Mouse (Mus musculus) neural tube, embryonic 15.5 days (tissue): ENCODE results near the gene Gm14137. TPM values are rescaled to one million over a fixed set of nuclear protein-coding genes. Genes with fewer than 3 reads are reported as not detected.

Source experiments
- ATAC-seq: fragments of 200-750 bp; cut with Nextera tagmentation; 2 replicates; pipeline ENCODE4 v1.8.0; 2017; ENCODE audit warnings: mild to moderate bottlenecking, moderate TSS enrichment, moderate library complexity; ENCODE audit not compliant: low FRiP score
- H3K27ac ChIP-seq: fragments of 300-500 bp; sonication (generic); replicated peaks from 2 replicates; pipeline ENCODE4 v1.5.1; 2015; ENCODE audit warnings: mild to moderate bottlenecking, inconsistent platforms
- H3K27me3 ChIP-seq: fragments of 300-500 bp; sonication (generic); replicated peaks from 2 replicates; pipeline ENCODE4 v1.6.1; 2015; ENCODE audit warnings: inconsistent platforms
- H3K36me3 ChIP-seq: fragments of 300-500 bp; sonication (generic); 2 replicates; pipeline ENCODE4 v1.6.1; 2015; ENCODE audit warnings: inconsistent platforms
- H3K4me1 ChIP-seq: fragments of 300-500 bp; sonication (generic); 2 replicates; pipeline ENCODE4 v1.6.1; 2015; ENCODE audit warnings: inconsistent platforms
- H3K4me2 ChIP-seq: fragments of 300-500 bp; sonication (generic); 2 replicates; pipeline ENCODE4 v1.6.1; 2015; ENCODE audit warnings: inconsistent platforms, mild to moderate bottlenecking, moderate library complexity
- H3K4me3 ChIP-seq: fragments of 300-500 bp; sonication (generic); replicated peaks from 2 replicates; pipeline ENCODE4 v1.5.1; 2015; ENCODE audit warnings: mild to moderate bottlenecking, inconsistent platforms
- H3K9ac ChIP-seq: fragments of 300-500 bp; sonication (generic); replicated peaks from 2 replicates; pipeline ENCODE4 v1.6.1; 2015; ENCODE audit warnings: mild to moderate bottlenecking, inconsistent platforms
- H3K9me3 ChIP-seq: fragments of 300-500 bp; sonication (generic); replicated peaks from 2 replicates; pipeline ENCODE4 v1.6.1; 2016; ENCODE audit warnings: inconsistent platforms
- WGBS: fragments of 180-500 bp; shearing (Covaris S2); methylation state at CpG from one replicate; pipeline ENCODE4 v1.1.7; 2015; ENCODE audit warnings: mixed read lengths; 5-methylcytosine and 5-hydroxymethylcytosine counted together
- polyA plus RNA-seq: library from polyadenylated mRNA; unstranded; fragments of >200 nt; fragmentation: Nextera tagmentation; extraction: Ambion mirVana; gene quantifications from 2 replicates; pipeline ENCODE4 v1.2.1, GENCODE M21; 2015

Gene Gm14137
- polyA plus RNA-seq: 0.69 and 0.78 TPM in 2 replicates

DNA sequence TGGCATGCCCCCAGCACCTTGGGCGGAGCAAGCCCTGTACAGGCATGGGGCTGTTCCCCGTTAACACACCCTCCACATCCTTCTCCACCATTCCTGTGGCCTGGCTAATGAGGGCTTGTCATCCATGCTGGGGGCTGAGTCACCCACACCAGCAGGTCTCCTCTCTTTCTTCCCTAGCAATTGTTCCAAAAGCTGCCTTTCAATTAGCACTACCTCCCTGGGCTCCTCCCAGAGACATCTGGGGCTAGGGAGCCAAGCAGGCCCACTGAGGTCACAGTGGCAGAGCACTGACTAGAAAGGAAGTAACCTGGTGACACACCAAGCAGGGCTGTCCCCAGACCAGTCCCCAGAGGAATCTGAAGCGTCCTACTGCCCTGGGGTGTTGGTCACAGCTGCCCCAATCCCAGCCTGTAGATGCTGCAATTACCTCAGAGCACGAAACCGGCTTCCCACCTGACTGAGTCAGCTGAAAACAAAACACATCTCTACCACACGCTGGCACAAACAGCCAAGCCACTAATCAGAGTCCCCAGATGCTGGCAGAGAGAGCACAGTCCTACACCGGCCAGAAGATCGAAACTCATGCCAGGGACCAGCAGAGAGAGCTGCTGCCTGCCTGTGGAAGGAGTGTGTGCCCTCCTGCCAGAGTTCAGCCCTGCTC lies at the start of gene Gm14137:
Gene Gm14137, plus strand, starts transcription at position 519 of the 661 bp plus-strand sequence.
- Histone ChIP-seq H3K4me2 (no peak within 1 kb of the TSS; the same call in 1 of the 2 replicates), H3K27me3 (0 out of 2 replicates have a peak, but pooled peaks cover 3% of the 10 kb centered on the region), H3K4me1 (peaks cover 31% of the 10 kb centered on the region), H3K27ac (peak within 1 kb of the TSS; percentile 18; the same call in 1 of the 2 replicates), H3K4me3 (no peak within 1 kb of the TSS), H3K9ac (peak within 1 kb of the TSS; percentile 28; the same call in 1 of the 2 replicates), H3K9me3 (no peaks in the 10 kb centered on the region), H3K36me3 (peaks cover 17% of the 10 kb centered on the region)
- ATAC-seq: no peak
- WGBS: 28% methylated on average over 8 of the region's 8 CpGs

DNA sequence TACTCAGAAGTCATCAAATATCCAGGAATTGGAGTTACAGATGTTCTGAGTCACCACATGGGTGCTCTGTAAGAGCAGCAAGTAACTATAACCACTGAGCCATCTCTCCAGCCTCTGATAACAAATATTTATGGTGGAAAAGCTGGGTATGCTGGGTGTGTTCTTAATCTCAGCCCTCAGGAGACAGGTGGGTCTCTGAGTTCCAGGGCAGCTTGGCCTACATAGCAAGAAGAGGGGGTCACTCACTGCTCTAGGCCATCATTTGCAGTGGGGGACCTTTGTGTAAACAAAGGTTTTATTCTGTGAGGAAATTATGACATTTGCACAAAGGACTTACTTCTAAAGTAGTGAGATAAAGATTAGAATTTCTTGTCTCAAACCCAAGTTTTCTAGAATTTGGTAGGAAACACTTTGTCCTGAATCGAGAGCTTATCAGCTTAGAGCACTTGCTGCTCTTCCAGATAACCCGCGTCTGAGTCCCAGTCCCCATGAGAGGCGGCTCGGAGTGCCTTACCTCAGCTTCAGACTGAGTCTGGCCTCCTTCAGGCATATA lies 37.9 kb upstream of the Gm14137 start:
- no peak overlapping the region for H3K27ac ChIP-seq
- H3K4me3 ChIP-seq: no peak overlapping the region
- H3K4me2 ChIP-seq: no peak overlapping the region
- ATAC-seq: no peak
- H3K9me3 ChIP-seq: no peaks in the 10 kb centered on the region
- no peaks in the 10 kb centered on the region for H3K27me3 ChIP-seq
- no peak overlapping the region for H3K9ac ChIP-seq
- WGBS: 87% methylated on average over 5 of the region's 5 CpGs
- H3K4me1 ChIP-seq: no peaks in the 10 kb centered on the region
- H3K36me3 ChIP-seq: peaks cover 64% of the 10 kb centered on the region

DNA sequence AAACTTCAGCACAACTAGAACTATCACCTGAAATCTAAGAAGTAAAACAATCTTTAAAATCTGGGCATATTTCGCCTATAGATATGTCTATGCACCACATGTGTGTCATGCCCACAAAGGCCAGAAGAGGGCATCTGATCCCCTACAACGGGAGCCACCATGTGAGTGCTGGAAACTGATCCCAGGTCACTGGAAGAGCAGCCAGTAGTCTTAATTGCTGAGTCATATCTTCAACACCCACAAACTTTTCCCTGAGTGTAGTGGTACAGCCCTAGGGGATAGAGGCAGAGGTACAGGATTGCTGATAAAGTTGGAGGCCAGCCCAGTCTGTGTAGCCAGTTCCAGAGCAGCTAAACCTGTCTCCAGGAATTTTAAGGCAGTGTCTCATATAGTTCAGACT lies 29.1 kb upstream of the Gm14137 start:
- H3K9me3 ChIP-seq: no peaks in the 10 kb centered on the region
- peaks cover 96% of the 10 kb centered on the region for H3K36me3 ChIP-seq
- H3K9ac ChIP-seq: no peak overlapping the region
- no peak overlapping the region for H3K4me3 ChIP-seq
- no peaks in the 10 kb centered on the region for H3K27me3 ChIP-seq
- ATAC-seq: no peak
- 86% methylated on average over 2 of the region's 2 CpGs for WGBS
- H3K27ac ChIP-seq: no peak overlapping the region
- no peak overlapping the region for H3K4me2 ChIP-seq
- H3K4me1 ChIP-seq: no peaks in the 10 kb centered on the region

DNA sequence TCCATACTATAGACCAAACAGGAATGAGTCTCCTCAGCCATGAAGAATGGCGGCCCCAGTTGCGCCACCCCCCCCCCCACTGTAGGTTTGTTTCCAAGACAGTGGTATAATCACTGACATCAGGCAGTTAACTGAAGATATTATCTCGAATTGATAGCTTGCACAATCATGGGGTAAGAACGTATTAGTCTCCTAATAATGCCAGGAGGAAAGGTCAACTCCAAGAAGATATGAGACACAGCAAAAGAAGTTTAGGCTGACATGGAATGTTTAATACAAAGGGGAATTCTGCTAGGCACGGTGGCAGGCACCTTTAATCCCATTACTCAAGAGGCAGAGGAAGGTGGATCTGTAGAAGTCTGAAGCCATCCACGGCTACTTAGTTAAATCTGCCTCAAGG lies 27.9 kb upstream of the Gm14137 start:
- H3K9ac ChIP-seq: no peak overlapping the region
- no peaks in the 10 kb centered on the region for H3K9me3 ChIP-seq
- 91% methylated on average over 6 of the region's 6 CpGs for WGBS
- no peaks in the 10 kb centered on the region for H3K27me3 ChIP-seq
- H3K4me2 ChIP-seq: no peak overlapping the region
- no peak for ATAC-seq
- H3K27ac ChIP-seq: no peak overlapping the region
- peaks cover 95% of the 10 kb centered on the region for H3K36me3 ChIP-seq
- no peak overlapping the region for H3K4me3 ChIP-seq
- H3K4me1 ChIP-seq: no peaks in the 10 kb centered on the region

DNA sequence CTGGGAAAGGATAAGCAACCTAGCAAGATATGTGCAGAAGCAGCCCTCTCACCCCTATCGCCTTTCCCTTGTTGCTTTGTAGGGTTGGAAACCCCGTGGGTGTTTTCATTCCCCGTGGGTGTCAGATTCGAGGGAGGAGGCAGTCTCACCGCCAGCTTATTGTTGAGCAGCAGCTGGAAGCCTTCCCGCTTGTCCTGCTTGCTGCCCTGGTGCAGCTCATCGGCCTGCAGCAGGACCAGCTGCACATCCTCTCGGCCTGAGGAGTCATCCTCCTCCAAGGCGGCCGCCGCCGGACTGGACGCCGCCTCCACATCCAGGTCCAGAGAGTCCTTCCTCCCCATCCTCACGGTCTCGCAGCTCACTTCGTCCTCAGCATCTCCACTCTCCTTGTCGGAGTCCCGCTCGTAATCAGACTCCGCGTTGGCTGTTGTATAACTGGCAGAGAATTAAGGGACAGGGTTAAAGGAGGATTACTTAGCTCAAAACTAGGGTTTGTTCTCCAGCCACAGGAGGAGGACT lies 27.1 kb upstream of the Gm14137 start:
- 89% methylated on average over 22 of the region's 22 CpGs for WGBS
- no peak overlapping the region for H3K9ac ChIP-seq
- peaks cover 95% of the 10 kb centered on the region for H3K36me3 ChIP-seq
- no peak overlapping the region for H3K4me3 ChIP-seq
- no peaks in the 10 kb centered on the region for H3K4me1 ChIP-seq
- H3K27ac ChIP-seq: no peak overlapping the region
- H3K27me3 ChIP-seq: no peaks in the 10 kb centered on the region
- no peaks in the 10 kb centered on the region for H3K9me3 ChIP-seq
- no peak for ATAC-seq
- no peak overlapping the region for H3K4me2 ChIP-seq

DNA sequence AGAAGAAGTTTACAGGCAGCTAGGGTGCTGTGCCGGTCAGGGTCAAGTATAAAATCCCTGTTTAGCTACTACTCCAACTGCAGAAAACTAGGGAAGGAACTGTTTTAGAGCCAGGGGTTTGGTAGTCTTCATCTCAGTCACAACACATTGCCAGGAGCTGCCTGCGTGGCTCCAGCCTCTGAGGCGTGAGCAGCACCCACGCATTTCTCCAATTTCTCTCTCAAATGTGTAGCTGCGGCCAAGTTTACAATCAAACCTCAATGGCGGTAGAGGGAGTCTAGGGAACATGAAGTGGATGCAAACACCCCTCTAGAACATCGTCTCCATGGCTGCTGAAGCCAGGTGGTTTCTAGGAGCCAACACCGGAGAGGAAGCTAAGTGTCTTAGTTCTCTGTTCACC lies 26.5 kb upstream of the Gm14137 start:
- Histone ChIP-seq H3K4me3 (no peak overlapping the region), H3K27ac (no peak overlapping the region), H3K9me3 (no peaks in the 10 kb centered on the region), H3K4me1 (no peaks in the 10 kb centered on the region), H3K27me3 (no peaks in the 10 kb centered on the region), H3K4me2 (no peak overlapping the region), H3K36me3 (peaks cover 95% of the 10 kb centered on the region), H3K9ac (no peak overlapping the region)
- no peak for ATAC-seq
- WGBS: 94% methylated on average over 8 of the region's 8 CpGs

DNA sequence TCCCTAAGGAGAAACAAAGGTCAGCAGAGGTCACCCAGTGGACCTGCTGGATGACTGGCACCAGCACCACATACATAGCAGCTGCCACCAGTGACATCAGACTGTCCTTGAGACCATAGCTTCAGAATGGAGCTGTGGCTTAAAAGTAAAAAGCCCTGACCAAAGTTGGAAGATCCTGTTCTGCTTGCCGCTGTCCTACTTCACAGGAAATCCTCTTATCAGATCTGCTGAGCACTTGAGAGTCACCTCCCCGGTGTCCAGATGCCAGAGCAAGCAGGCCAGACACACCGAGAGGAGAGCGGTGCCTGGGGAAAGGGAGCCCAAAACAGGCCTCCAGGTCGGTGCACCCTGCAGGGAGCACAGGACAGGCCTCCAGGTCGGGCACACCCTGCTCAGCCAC lies 22.1 kb upstream of the Gm14137 start:
- peaks cover 67% of the 10 kb centered on the region for H3K36me3 ChIP-seq

DNA sequence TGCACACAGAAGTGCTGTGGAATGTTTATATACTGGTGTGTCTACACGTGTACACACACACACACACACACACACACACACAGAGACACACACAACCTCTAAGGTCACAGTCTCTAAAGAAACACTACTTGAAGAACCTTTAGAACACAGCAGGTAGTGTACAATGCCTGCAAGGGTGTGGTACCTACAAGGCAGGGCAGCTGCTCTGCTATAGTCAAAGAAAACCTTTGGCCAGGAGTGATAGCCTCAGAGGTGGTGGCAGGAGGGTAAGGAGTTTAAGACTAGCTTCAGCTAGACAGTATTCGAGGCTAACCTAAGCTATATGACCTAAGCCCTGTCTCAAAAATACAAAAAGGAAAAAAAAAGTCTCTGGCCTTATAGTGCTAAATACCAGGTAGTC lies 19.6 kb upstream of the Gm14137 start:
- no peaks in the 10 kb centered on the region for H3K27me3 ChIP-seq
- H3K4me2 ChIP-seq: no peak overlapping the region
- no peak for ATAC-seq
- H3K27ac ChIP-seq: no peak overlapping the region
- no peak overlapping the region for H3K9ac ChIP-seq
- WGBS: 88% methylated on average over 2 of the region's 2 CpGs
- H3K36me3 ChIP-seq: peaks cover 43% of the 10 kb centered on the region
- H3K4me3 ChIP-seq: no peak overlapping the region
- peaks cover 25% of the 10 kb centered on the region for H3K4me1 ChIP-seq
- no peaks in the 10 kb centered on the region for H3K9me3 ChIP-seq

More for the DNA sequence above, 22.1 kb upstream of the Gm14137 start:
- H3K4me1 ChIP-seq: peaks cover 18% of the 10 kb centered on the region
- H3K9me3 ChIP-seq: no peaks in the 10 kb centered on the region
- H3K27me3 ChIP-seq: no peaks in the 10 kb centered on the region
- no peak overlapping the region for H3K4me3 ChIP-seq
- 90% methylated on average over 6 of the region's 6 CpGs for WGBS
- H3K9ac ChIP-seq: no peak overlapping the region
- no peak overlapping the region for H3K4me2 ChIP-seq
- ATAC-seq: no peak
- no peak overlapping the region for H3K27ac ChIP-seq

DNA sequence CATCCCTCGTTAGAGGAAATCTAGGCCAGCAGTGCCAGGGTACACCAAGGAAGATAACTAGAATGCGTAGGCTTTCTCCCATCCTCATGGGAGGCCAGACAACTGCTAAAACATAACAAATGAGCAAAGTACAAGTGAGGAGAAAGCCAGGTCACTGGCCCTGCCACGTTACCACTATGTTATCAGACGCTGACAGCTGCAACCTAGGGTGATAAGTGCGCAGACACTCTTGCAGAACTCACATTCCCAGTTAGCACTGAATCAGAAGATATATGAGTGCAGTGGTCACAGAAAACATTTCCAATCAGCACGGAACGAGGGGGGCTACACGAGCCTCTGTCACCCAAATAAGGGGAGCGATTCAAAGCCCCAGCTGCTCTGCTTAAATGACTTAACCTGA lies 18.9 kb upstream of the Gm14137 start:
- H3K4me3 ChIP-seq: peak overlapping the region; percentile 79
- H3K4me1 ChIP-seq: peaks cover 25% of the 10 kb centered on the region
- WGBS: 86% methylated on average over 9 of the region's 9 CpGs
- ATAC-seq: no peak
- H3K36me3 ChIP-seq: peaks cover 36% of the 10 kb centered on the region
- peak overlapping the region; percentile 90 for H3K4me2 ChIP-seq
- H3K27ac ChIP-seq: no peak overlapping the region
- no peaks in the 10 kb centered on the region for H3K9me3 ChIP-seq
- H3K9ac ChIP-seq: peak overlapping the region; percentile 74; the same call in 1 of the 2 replicates
- no peaks in the 10 kb centered on the region for H3K27me3 ChIP-seq

DNA sequence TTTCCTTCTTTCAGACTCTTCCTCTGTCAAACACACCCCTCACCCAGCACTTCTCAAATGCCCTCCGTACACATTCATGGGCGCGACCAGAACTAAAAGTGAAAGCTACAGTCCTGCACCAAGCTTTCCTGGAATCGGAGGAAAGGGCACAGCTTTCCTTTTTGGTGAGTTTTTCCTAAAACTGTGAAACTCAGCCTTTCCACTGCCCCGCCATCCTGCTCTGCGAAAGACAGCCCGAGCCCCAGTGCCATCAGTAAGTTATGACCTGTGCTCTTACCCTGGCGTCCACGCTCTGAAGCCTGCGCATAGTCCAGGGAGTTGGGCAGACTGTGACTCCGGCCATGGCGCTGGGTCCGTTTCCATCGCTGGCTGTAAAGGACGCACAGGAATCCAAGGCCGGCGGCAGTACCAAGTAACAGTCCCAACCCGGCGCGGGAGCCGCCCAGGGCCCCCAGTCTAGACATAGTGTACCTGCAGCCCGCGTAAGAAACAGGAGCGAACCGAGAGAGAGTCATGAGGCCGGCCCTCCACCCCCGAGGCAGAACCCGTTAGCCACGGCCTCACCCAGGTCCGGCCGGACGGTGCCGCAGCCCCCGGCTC lies 18.1 kb upstream of the Gm14137 start:
- peak overlapping the region; percentile 90 for H3K4me2 ChIP-seq
- H3K9ac ChIP-seq: peak overlapping the region; percentile 74
- no peaks in the 10 kb centered on the region for H3K9me3 ChIP-seq
- 4% methylated on average over 34 of the region's 34 CpGs for WGBS
- peaks cover 25% of the 10 kb centered on the region for H3K4me1 ChIP-seq
- peak overlapping the region; percentile 79 for H3K4me3 ChIP-seq
- peak; percentile 56 for ATAC-seq
- peaks cover 30% of the 10 kb centered on the region for H3K36me3 ChIP-seq
- H3K27ac ChIP-seq: peak overlapping the region; percentile 72
- H3K27me3 ChIP-seq: no peaks in the 10 kb centered on the region

DNA sequence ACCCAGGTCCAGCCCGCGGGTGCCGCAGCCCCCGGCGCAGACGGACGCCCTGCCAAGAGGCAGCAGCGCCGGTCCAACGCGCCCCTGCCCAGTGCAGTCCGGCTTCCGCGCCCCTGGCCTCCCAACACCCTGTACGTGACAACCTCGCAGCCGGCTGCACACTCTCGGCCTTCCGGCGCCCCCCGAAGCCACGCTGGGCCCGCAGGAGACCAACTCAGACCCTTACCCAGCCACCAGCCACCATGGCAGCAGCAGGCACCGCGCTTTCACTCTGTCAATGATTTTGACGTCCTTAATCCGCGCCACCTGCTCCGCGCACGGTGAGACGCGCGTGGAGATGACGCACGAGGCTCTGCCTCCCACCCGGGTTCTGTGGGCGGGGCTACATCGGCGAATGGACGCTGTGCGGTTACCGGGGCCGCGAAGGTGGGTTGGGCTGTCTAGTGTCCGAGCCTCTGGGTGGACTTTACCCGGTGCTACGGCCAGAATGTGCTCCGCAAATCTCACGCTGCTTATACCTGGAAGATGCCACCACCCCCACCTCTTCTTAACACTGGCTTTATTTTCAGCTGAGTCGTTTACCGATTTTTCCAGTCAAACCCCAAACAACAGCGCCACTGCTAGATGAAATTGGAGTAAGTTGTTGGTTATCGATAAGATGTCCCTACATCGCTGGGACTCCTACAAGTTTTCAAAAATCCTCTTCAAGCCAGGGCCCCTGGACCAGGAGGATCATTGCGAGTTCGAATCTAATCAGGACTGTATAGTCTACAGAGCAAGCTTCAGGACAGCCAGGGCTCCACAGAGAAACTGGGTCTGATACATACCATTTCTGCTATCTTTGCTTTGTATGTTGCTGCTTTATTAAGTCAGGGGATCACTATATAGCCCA lies 17.4 kb upstream of the Gm14137 start, which contains the start of gene Rmdn3:
Gene Rmdn3, minus strand, starts transcription at position 354 of the 892 bp plus-strand sequence.
- peaks cover 23% of the 10 kb centered on the region for H3K36me3 ChIP-seq
- peak within 1 kb of the TSS; percentile 90 for H3K4me2 ChIP-seq
- WGBS: under 1% methylated on average over 57 of the region's 57 CpGs

More for the DNA sequence above, 17.4 kb upstream of the Gm14137 start, which contains the start of gene Rmdn3:
- Histone ChIP-seq H3K4me3 (peak within 1 kb of the TSS; percentile 79), H3K4me1 (peaks cover 25% of the 10 kb centered on the region), H3K9me3 (no peaks in the 10 kb centered on the region), H3K27me3 (no peaks in the 10 kb centered on the region), H3K27ac (peak within 1 kb of the TSS; percentile 72), H3K9ac (peak within 1 kb of the TSS; percentile 74)
- ATAC-seq: peak; percentile 93
